Mouse (Mus musculus): ENCODE measurements around the gene Olfr1222. TPM values are rescaled to one million over a fixed set of nuclear protein-coding genes. Genes with fewer than 3 reads are reported as not detected.

Olfr1222 gene
- not detected for total RNA-seq (2023)

DNA sequence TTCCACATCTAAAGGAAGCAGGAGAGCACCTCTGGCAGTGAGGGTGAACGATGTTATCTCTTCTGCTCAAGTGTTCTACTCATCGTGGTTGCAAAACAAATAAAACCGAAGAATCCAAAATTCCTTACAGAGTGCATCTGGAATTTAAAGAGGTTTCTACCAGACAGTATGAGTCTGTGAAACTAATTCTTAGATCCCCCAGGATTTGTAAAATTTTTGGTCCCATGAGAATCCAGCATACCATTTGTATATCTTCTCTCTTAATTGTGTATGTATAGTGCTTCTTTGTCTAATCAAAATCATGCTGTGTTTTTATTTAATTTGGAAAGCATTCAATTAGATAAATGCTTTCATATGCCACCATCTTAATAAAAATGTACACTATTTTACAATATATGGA is at the start of gene Olfr1222:
Gene Olfr1222 (minus strand): TSS at position 101 of the 400 bp plus-strand sequence.

DNA sequence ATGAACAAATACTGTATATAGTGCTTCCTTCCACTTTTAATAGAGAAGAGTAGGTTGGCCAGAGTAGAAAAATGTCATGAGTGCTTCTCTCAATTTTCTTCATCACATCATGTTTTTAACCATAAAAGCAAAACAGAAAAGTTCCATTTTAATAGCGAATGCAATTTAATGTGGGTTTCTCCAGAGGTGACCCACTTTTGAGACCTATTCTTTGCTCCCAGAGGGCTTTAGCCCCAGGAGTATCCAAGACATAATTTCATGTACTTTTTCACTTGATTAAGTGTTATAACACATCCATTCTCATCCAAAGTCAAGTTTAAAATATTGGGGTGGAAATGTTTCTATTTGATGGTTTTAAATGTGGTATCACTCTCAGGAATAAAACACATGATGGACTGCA is 41.7 kb upstream of the Olfr1222 start, which contains the start of gene Olfr1225:
Gene Olfr1225 (minus strand): TSS at position 101 of the 400 bp plus-strand sequence.

DNA sequence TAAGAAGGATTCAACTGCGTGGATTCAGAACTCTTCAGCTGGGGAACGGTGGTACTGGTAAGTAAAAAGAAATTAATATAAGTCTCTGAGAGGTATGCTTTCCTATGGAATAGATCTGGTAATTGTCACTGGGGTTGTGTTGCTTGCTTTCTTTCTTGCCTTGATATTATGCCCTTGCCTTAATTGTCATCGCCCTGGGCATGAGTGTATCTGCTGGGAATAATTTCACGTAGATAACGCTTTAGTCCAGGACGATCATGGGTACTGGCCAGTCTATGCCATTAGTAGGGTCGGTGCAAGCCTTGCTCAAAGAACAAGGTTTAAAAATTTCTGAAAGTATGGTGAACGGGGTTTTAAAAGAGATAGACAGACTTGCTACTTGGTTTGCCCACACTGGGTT is 31.1 kb upstream of the Olfr1222 start, which contains the start of gene Olfr1224-ps1:
Gene Olfr1224-ps1 (minus strand): TSS at position 101 of the 400 bp plus-strand sequence.

GRCm38 (mm10) chr2:89151460-89151859 is 18.6 kb upstream of the Olfr1222 start, which contains the start of gene Olfr1223:
TSS of gene Olfr1223 (minus strand) at chr2:89151560.

DNA sequence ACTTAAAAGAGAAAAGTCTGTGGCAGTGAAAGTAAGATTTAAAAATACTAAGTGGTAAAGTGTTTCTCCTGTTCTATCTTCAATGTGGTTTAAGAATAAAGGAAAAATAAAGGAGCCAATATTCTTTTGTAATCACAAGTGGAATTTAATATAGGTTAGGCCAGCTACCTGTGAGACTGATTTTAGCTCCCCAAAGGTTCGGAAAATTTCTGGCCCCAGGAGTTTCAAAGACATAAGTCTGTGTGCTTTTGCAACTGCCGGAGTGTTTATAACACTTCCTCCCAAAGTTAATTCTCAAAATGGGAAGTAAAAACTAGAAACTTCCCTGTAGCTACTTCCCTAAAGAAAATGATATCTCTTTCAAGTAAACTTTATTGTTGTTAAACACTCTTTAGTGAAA is 15.7 kb downstream of the Olfr1222 start, which contains the start of gene Olfr1221:
Gene Olfr1221 (minus strand): TSS at position 101 of the 400 bp plus-strand sequence.

DNA sequence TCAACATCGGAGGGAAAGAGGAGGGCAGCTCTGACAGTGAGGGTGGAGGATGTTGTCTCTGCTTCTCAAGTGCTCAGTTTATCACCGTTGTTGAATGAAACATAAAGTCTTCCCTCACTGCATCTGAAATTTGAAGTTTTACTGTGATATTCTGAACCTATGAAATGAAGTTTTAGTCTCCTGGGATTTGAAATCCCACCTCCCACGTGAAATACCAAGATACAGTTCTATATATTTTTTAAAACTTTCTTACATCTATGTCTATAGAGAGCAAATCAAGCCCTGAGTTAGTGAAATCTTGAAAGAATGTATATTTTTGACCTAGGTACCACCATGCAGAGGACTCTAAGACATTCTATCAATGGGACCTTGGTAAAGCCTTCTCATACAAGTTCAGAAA is 26.1 kb downstream of the Olfr1222 start, which contains the start of gene Olfr1220:
Gene Olfr1220 (minus strand): TSS at position 101 of the 400 bp plus-strand sequence.

DNA sequence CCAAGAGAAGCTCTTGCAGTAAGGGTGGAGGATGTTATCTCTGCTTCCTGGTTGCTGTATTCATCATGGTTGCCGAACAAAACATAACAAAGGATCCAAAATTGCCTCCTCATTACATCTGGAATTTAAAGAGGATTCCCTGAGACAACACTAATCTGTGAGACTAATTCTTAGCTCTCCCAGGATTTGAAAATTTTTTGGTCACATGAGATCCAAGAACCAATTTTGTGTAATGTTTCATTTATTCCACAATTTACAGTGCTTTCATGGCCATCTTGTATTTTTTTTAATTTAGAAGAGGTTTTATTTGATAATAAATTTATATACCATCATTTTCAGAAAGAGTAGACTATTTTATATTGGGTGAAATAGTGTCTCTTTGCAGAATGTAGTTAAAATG is 49.4 kb downstream of the Olfr1222 start, which contains the start of gene Olfr1219:
Gene Olfr1219 (minus strand): TSS at position 101 of the 400 bp plus-strand sequence.

Other genes with a start within 250 kb of the Olfr1222 start
- gene Olfr1208, start 230.7 kb downstream of the Olfr1222 start, total RNA-seq (2023): not detected
- not detected for gene Olfr1209, start 217.9 kb downstream of the Olfr1222 start, total RNA-seq (2023)
- not detected for gene Olfr1211, start 194.9 kb downstream of the Olfr1222 start, total RNA-seq (2023)
- gene Olfr1212, start 179.1 kb downstream of the Olfr1222 start, total RNA-seq (2023): not detected
- gene Gm13762, start 152.8 kb downstream of the Olfr1222 start, total RNA-seq (2023): not detected
- not detected for gene Olfr1214, start 140.4 kb downstream of the Olfr1222 start, total RNA-seq (2023)
- not detected for gene Olfr1215, start 126.1 kb downstream of the Olfr1222 start, total RNA-seq (2023)
- not detected for gene Olfr1216, start 114.7 kb downstream of the Olfr1222 start, total RNA-seq (2023)
- not detected for gene Olfr1217, start 101.0 kb downstream of the Olfr1222 start, total RNA-seq (2023)
- gene Olfr1218, start 71.9 kb downstream of the Olfr1222 start, total RNA-seq (2023): not detected
- not detected for gene Olfr1219, start 49.5 kb downstream of the Olfr1222 start, total RNA-seq (2023)
- gene Olfr1220, start 26.2 kb downstream of the Olfr1222 start, total RNA-seq (2023): not detected
- gene Olfr1221, start 15.8 kb downstream of the Olfr1222 start, total RNA-seq (2023): not detected
- gene Olfr1223, start 18.5 kb upstream of the Olfr1222 start, total RNA-seq (2023): not detected
- gene Olfr1224-ps1, start 31.0 kb upstream of the Olfr1222 start, total RNA-seq (2023): not detected
- gene Olfr1225, start 41.6 kb upstream of the Olfr1222 start, total RNA-seq (2023): not detected
- gene Olfr1226, start 67.0 kb upstream of the Olfr1222 start, total RNA-seq (2023): not detected
- not detected for gene Olfr1228, start 121.0 kb upstream of the Olfr1222 start, total RNA-seq (2023)
- not detected for gene Olfr1229, start 155.0 kb upstream of the Olfr1222 start, total RNA-seq (2023)
- gene Olfr1230, start 164.2 kb upstream of the Olfr1222 start, total RNA-seq (2023): not detected
- gene Olfr1231, start 174.0 kb upstream of the Olfr1222 start, total RNA-seq (2023): not detected
- gene Olfr1232, start 196.6 kb upstream of the Olfr1222 start, total RNA-seq (2023): not detected
- gene Olfr1233, start 209.3 kb upstream of the Olfr1222 start, total RNA-seq (2023): not detected
- gene Olfr1234, start 231.8 kb upstream of the Olfr1222 start, total RNA-seq (2023): not detected

All from monocyte, adult 59 days (primary cell).